Mouse (Mus musculus) small intestine, adult 2 months (tissue): Measurements from ENCODE around the gene Tmed9.

Experiments
- CTCF ChIP-seq: fragments of 200-500 bp; IDR thresholded peaks from 2 replicates; pipeline ENCODE4 v1.5.1; 2012; ENCODE audit warnings: low read depth, mild to moderate bottlenecking, control low read depth, inconsistent platforms, low read length, moderate library complexity, mixed read lengths; ENCODE audit not compliant: insufficient replicate concordance, insufficient read length; ENCODE audit errors: extremely low read depth
- POLR2A ChIP-seq: fragments of 200-500 bp; IDR thresholded peaks from 2 replicates; pipeline ENCODE4 v1.6.1; 2012; ENCODE audit warnings: low read depth, mild to moderate bottlenecking, control low read depth, inconsistent platforms, low read length, moderate library complexity

DNA sequence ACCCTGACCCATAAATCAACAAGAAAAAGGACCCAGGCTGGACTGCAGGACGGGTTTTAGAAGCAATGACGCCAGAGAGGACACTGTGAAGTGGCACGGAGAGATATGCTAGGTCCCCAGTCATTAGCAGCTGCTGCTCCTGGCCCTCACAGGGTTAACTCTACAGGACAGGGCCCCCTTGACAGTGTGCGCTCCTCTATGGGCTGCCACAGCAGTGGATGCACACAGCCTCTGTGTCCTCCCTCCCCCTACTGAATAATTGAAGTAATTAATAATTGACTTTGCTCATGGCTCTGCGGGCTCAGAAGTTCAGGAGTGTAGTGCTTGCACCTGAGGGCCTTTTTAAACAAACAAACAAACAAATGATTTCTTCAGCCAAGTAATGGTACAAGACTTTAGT is 39.9 kb downstream of the Tmed9 start:
- TF ChIP-seq CTCF (no peak), POLR2A (no peak)
